Mouse (Mus musculus) cortical plate, adult 2 months (tissue): ENCODE measurements at regions not wholly inside any gene's neighbourhood (a gene's known extent, or its start where the extent isn't known, plus 50 kb on each side); places are given as distances from the start of the nearest gene placed in this dataset.

ENCODE experiments used
- H3K27ac ChIP-seq: fragments of 200-500 bp; 2 replicates; pipeline ENCODE4 v1.5.1; 2012; ENCODE audit warnings: low read length, control low read depth, inconsistent platforms; ENCODE audit not compliant: insufficient read depth
- H3K4me1 ChIP-seq: fragments of 200-500 bp; 2 replicates; pipeline ENCODE4 v1.6.1; 2011; ENCODE audit warnings: low read length; ENCODE audit not compliant: control insufficient read depth, insufficient read depth
- H3K4me3 ChIP-seq: fragments of 200-500 bp; 2 replicates; pipeline ENCODE4 v1.5.1; 2011; ENCODE audit warnings: mild to moderate bottlenecking, low read length, control low read depth; ENCODE audit not compliant: insufficient read depth
- CTCF ChIP-seq: fragments of 200-500 bp; IDR thresholded peaks from 2 replicates; pipeline ENCODE4 v1.5.1; 2011; ENCODE audit warnings: mild to moderate bottlenecking, control low read depth, low read length; ENCODE audit not compliant: insufficient read depth; ENCODE audit errors: extremely low read depth
- POLR2A ChIP-seq: fragments of 200-500 bp; IDR thresholded peaks from 2 replicates; pipeline ENCODE4 v1.6.1; 2011; ENCODE audit warnings: mild to moderate bottlenecking, low read length, control low read depth; ENCODE audit not compliant: insufficient read depth; ENCODE audit errors: extremely low read depth

GRCm38 (mm10) chr4:153876954-153877642 is 79.9 kb upstream of the A430005L14Rik start:
- H3K4me3 ChIP-seq = no peak overlapping the region
- no peak for TF ChIP-seq POLR2A
- no peak overlapping the region for H3K27ac ChIP-seq
- H3K4me1 ChIP-seq = no peaks in the 10 kb centered on the region

GRCm38 (mm10) chr4:153883057-153883456 is 74.0 kb upstream of the A430005L14Rik start:
- H3K27ac ChIP-seq = no peak overlapping the region
- no peak for TF ChIP-seq POLR2A
- no peak for TF ChIP-seq CTCF
- no peak overlapping the region for H3K4me3 ChIP-seq
- H3K4me1 ChIP-seq = no peaks in the 10 kb centered on the region

- TF ChIP-seq POLR2A (no peak), CTCF (no peak)
- H3K27ac ChIP-seq = no peak overlapping the region
- H3K4me1 ChIP-seq = no peaks in the 10 kb centered on the region
- H3K4me3 ChIP-seq = no peak overlapping the region
Measured at GRCm38 (mm10) chr4:153884044-153884443, 73.0 kb upstream of the A430005L14Rik start.

GRCm38 (mm10) chr4:153885836-153886235 is 71.2 kb upstream of the A430005L14Rik start:
- Histone ChIP-seq H3K27ac (no peak overlapping the region), H3K4me3 (no peak overlapping the region), H3K4me1 (no peaks in the 10 kb centered on the region)
- no peak for TF ChIP-seq CTCF
- TF ChIP-seq POLR2A = no peak

- Histone ChIP-seq H3K27ac (no peak overlapping the region), H3K4me3 (no peak overlapping the region), H3K4me1 (no peaks in the 10 kb centered on the region)
- no peak for TF ChIP-seq CTCF
- TF ChIP-seq POLR2A = no peak
Measured at GRCm38 (mm10) chr4:153890130-153890529, 66.9 kb upstream of the A430005L14Rik start.

- H3K4me3 ChIP-seq = no peak overlapping the region
Measured at GRCm38 (mm10) chr4:153899721-153900120, 57.3 kb upstream of the A430005L14Rik start.

GRCm38 (mm10) chr4:153905076-153905475 is 52.0 kb upstream of the A430005L14Rik start:
- TF ChIP-seq POLR2A = no peak
- no peak for TF ChIP-seq CTCF
- Histone ChIP-seq H3K4me3 (no peak overlapping the region), H3K27ac (no peak overlapping the region), H3K4me1 (no peaks in the 10 kb centered on the region)

More at GRCm38 (mm10) chr4:153899721-153900120, 57.3 kb upstream of the A430005L14Rik start:
- Histone ChIP-seq H3K4me1 (no peaks in the 10 kb centered on the region), H3K27ac (no peak overlapping the region)
- TF ChIP-seq CTCF (no peak), POLR2A (no peak)

- Histone ChIP-seq H3K27ac (no peak overlapping the region), H3K4me1 (no peaks in the 10 kb centered on the region), H3K4me3 (no peak overlapping the region)
- TF ChIP-seq CTCF (no peak), POLR2A (no peak)
Measured at GRCm38 (mm10) chr4:153905511-153905910, 51.5 kb upstream of the A430005L14Rik start.
